Mouse (Mus musculus): Measurements from ENCODE around the gene Eif4ebp2. TPM values are rescaled to one million over a fixed set of nuclear protein-coding genes. Genes with fewer than 3 reads are reported as not detected.

The Eif4ebp2 gene
- polyA plus RNA-seq, 1 experiment from 2014 or later = 56.2 TPM

GRCm38 (mm10) chr10:61392584-61392983 is 59.9 kb downstream of the Eif4ebp2 start:
- Histone ChIP-seq H3K4me1 (replicated peaks) (no peaks in the 10 kb centered on the region), H3K27ac (replicated peaks) (no peak overlapping the region), H3K9ac (no peak overlapping the region), H3K4me3 (no peak overlapping the region), H3K36me3 (no peaks in the 10 kb centered on the region), H3K4me2 (no peak overlapping the region), H3K27me3 (no peaks in the 10 kb centered on the region), H3K9me3 (no peaks in the 10 kb centered on the region)
- no peak for ATAC-seq (ENCODE audit: low FRiP score, low read depth)
- 66% methylated on average over 4 of the region's 4 CpGs for WGBS

GRCm38 (mm10) chr10:61390148-61390547 is 62.3 kb downstream of the Eif4ebp2 start:
- ATAC-seq (ENCODE audit: low FRiP score, low read depth) = no peak
- Histone ChIP-seq H3K4me2 (no peak overlapping the region), H3K36me3 (no peaks in the 10 kb centered on the region), H3K4me1 (replicated peaks) (no peaks in the 10 kb centered on the region), H3K9ac (no peak overlapping the region), H3K9me3 (no peaks in the 10 kb centered on the region), H3K27me3 (no peaks in the 10 kb centered on the region), H3K4me3 (no peak overlapping the region), H3K27ac (replicated peaks) (no peak overlapping the region)
- 50% methylated on average over 2 of the region's 2 CpGs for WGBS

- H3K36me3 ChIP-seq = no peaks in the 10 kb centered on the region
- peaks cover 4% of the 10 kb centered on the region for H3K4me1 ChIP-seq (replicated peaks)
- no peak overlapping the region for H3K9ac ChIP-seq
- H3K4me2 ChIP-seq = no peak overlapping the region
- 18% methylated on average over 5 of the region's 5 CpGs for WGBS
- peak overlapping the region; percentile 21; the same call in 1 of the 2 replicates for H3K27ac ChIP-seq (replicated peaks)
- no peaks in the 10 kb centered on the region for H3K9me3 ChIP-seq
- no peaks in the 10 kb centered on the region for H3K27me3 ChIP-seq
- ATAC-seq (ENCODE audit: low FRiP score, low read depth) = peak; percentile 81
- H3K4me3 ChIP-seq = no peak overlapping the region
These were observed 63.4 kb downstream of the Eif4ebp2 start for GRCm38 (mm10) chr10:61389020-61389419.

GRCm38 (mm10) chr10:61386284-61386683 is 66.2 kb downstream of the Eif4ebp2 start:
- Histone ChIP-seq H3K4me3 (no peak overlapping the region), H3K27me3 (0 out of 2 replicates have a peak, but pooled peaks cover 2% of the 10 kb centered on the region), H3K9me3 (no peaks in the 10 kb centered on the region), H3K36me3 (no peaks in the 10 kb centered on the region), H3K9ac (no peak overlapping the region), H3K4me2 (no peak overlapping the region), H3K27ac (replicated peaks) (no peak overlapping the region), H3K4me1 (replicated peaks) (peaks cover 28% of the 10 kb centered on the region)
- no peak for ATAC-seq (ENCODE audit: low FRiP score, low read depth)
- 77% methylated on average over 6 of the region's 6 CpGs for WGBS

GRCm38 (mm10) chr10:61385174-61385573 is 67.3 kb downstream of the Eif4ebp2 start:
- WGBS = 78% methylated on average over 6 of the region's 6 CpGs
- no peak for ATAC-seq (ENCODE audit: low FRiP score, low read depth)

GRCm38 (mm10) chr10:61383715-61384047 is 68.8 kb downstream of the Eif4ebp2 start:
- Histone ChIP-seq H3K27me3 (0 out of 2 replicates have a peak, but pooled peaks cover 2% of the 10 kb centered on the region), H3K4me2 (peak overlapping the region; percentile 81), H3K36me3 (no peaks in the 10 kb centered on the region), H3K4me1 (replicated peaks) (peaks cover 49% of the 10 kb centered on the region), H3K9ac (peak overlapping the region; percentile 58), H3K4me3 (peak overlapping the region; percentile 69), H3K27ac (replicated peaks) (peak overlapping the region; percentile 69), H3K9me3 (no peaks in the 10 kb centered on the region)
- ATAC-seq (ENCODE audit: low FRiP score, low read depth) = peak; percentile 29; the same call in 1 of the 2 replicates
- WGBS = 2% methylated on average over 11 of the region's 11 CpGs

More at GRCm38 (mm10) chr10:61385174-61385573, 67.3 kb downstream of the Eif4ebp2 start:
- H3K4me1 ChIP-seq (replicated peaks) = peaks cover 39% of the 10 kb centered on the region
- H3K4me2 ChIP-seq = no peak overlapping the region
- H3K4me3 ChIP-seq = no peak overlapping the region
- no peak overlapping the region for H3K27ac ChIP-seq (replicated peaks)
- 0 out of 2 replicates have a peak, but pooled peaks cover 2% of the 10 kb centered on the region for H3K27me3 ChIP-seq
- no peak overlapping the region for H3K9ac ChIP-seq
- H3K36me3 ChIP-seq = no peaks in the 10 kb centered on the region
- H3K9me3 ChIP-seq = no peaks in the 10 kb centered on the region

GRCm38 (mm10) chr10:61383021-61383714 is 69.3 kb downstream of the Eif4ebp2 start, which contains the start of gene Pald1:
TSS of gene Pald1 (minus strand) at chr10:61383530.
- peak within 1 kb of the TSS; percentile 69 for H3K27ac ChIP-seq (replicated peaks)
- H3K27me3 ChIP-seq = 0 out of 2 replicates have a peak, but pooled peaks cover 2% of the 10 kb centered on the region
- H3K9me3 ChIP-seq = no peaks in the 10 kb centered on the region
- H3K9ac ChIP-seq = peak within 1 kb of the TSS; percentile 58
- H3K4me1 ChIP-seq (replicated peaks) = peaks cover 49% of the 10 kb centered on the region
- H3K36me3 ChIP-seq = no peaks in the 10 kb centered on the region
- ATAC-seq (ENCODE audit: low FRiP score, low read depth) = peak; percentile 86
- under 1% methylated on average over 45 of the region's 60 CpGs for WGBS
- H3K4me2 ChIP-seq = peak within 1 kb of the TSS; percentile 81
- peak within 1 kb of the TSS; percentile 69 for H3K4me3 ChIP-seq

- peak overlapping the region; percentile 81 for H3K4me2 ChIP-seq
- ATAC-seq (ENCODE audit: low FRiP score, low read depth) = 0 out of 2 replicates have a peak, but pooled peaks have one; percentile 16
- peak overlapping the region; percentile 69; the same call in 1 of the 2 replicates for H3K27ac ChIP-seq (replicated peaks)
These were observed 70.2 kb downstream of the Eif4ebp2 start for GRCm38 (mm10) chr10:61382281-61382731.

GRCm38 (mm10) chr10:61381823-61382222 is 70.6 kb downstream of the Eif4ebp2 start:
- WGBS = 11% methylated on average over 8 of the region's 8 CpGs
- H3K4me3 ChIP-seq = peak overlapping the region; percentile 69
- 0 out of 2 replicates have a peak, but pooled peaks cover 2% of the 10 kb centered on the region for H3K27me3 ChIP-seq
- H3K9ac ChIP-seq = peak overlapping the region; percentile 58; the same call in 1 of the 2 replicates
- H3K27ac ChIP-seq (replicated peaks) = no peak overlapping the region
- H3K4me1 ChIP-seq (replicated peaks) = peaks cover 49% of the 10 kb centered on the region
- H3K4me2 ChIP-seq = peak overlapping the region; percentile 81
- no peak for ATAC-seq (ENCODE audit: low FRiP score, low read depth)
- no peaks in the 10 kb centered on the region for H3K36me3 ChIP-seq
- H3K9me3 ChIP-seq = no peaks in the 10 kb centered on the region

More at GRCm38 (mm10) chr10:61382281-61382731, 70.2 kb downstream of the Eif4ebp2 start:
- H3K9me3 ChIP-seq = no peaks in the 10 kb centered on the region
- H3K4me3 ChIP-seq = peak overlapping the region; percentile 69
- peak overlapping the region; percentile 58 for H3K9ac ChIP-seq
- peaks cover 49% of the 10 kb centered on the region for H3K4me1 ChIP-seq (replicated peaks)
- 0% methylated on average over 8 of the region's 8 CpGs for WGBS
- no peaks in the 10 kb centered on the region for H3K36me3 ChIP-seq
- 0 out of 2 replicates have a peak, but pooled peaks cover 2% of the 10 kb centered on the region for H3K27me3 ChIP-seq

GRCm38 (mm10) chr10:61380186-61380585 is 72.3 kb downstream of the Eif4ebp2 start:
- peaks cover 55% of the 10 kb centered on the region for H3K4me1 ChIP-seq (replicated peaks)
- H3K4me3 ChIP-seq = peak overlapping the region; percentile 69
- peak overlapping the region; percentile 81 for H3K4me2 ChIP-seq

GRCm38 (mm10) chr10:61379340-61380040 is 73.0 kb downstream of the Eif4ebp2 start:
- Histone ChIP-seq H3K4me2 (peak overlapping the region; percentile 81), H3K9me3 (no peaks in the 10 kb centered on the region), H3K27ac (replicated peaks) (peak overlapping the region; percentile 54; the same call in 1 of the 2 replicates), H3K4me3 (peak overlapping the region; percentile 69; the same call in 1 of the 2 replicates), H3K4me1 (replicated peaks) (peaks cover 59% of the 10 kb centered on the region), H3K36me3 (no peaks in the 10 kb centered on the region), H3K9ac (no peak overlapping the region), H3K27me3 (0 out of 2 replicates have a peak, but pooled peaks cover 2% of the 10 kb centered on the region)
- ATAC-seq (ENCODE audit: low FRiP score, low read depth) = no peak
- WGBS = 79% methylated on average over 13 of the region's 13 CpGs

More at GRCm38 (mm10) chr10:61380186-61380585, 72.3 kb downstream of the Eif4ebp2 start:
- Histone ChIP-seq H3K27me3 (0 out of 2 replicates have a peak, but pooled peaks cover 2% of the 10 kb centered on the region), H3K36me3 (no peaks in the 10 kb centered on the region), H3K9me3 (no peaks in the 10 kb centered on the region), H3K9ac (no peak overlapping the region), H3K27ac (replicated peaks) (peak overlapping the region; percentile 54; the same call in 1 of the 2 replicates)
- 0 out of 2 replicates have a peak, but pooled peaks have one; percentile 9 for ATAC-seq (ENCODE audit: low FRiP score, low read depth)
- 11% methylated on average over 9 of the region's 9 CpGs for WGBS

All from hindbrain, embryonic 15.5 days (tissue).